Mouse (Mus musculus) lung, embryonic 15.5 days (tissue): ENCODE data around the gene Pth2. TPM values are rescaled to one million over a fixed set of nuclear protein-coding genes. Genes with fewer than 3 reads are reported as not detected.

Source experiments
- ATAC-seq: fragments of 200-750 bp; cut with Nextera tagmentation; 2 replicates; pipeline ENCODE4 v1.8.0; 2017; ENCODE audit warnings: moderate number of reproducible peaks, borderline replicate concordance; ENCODE audit not compliant: low FRiP score, low TSS enrichment; ENCODE audit errors: extremely low read depth
- H3K27ac ChIP-seq: fragments of 300-500 bp; sonication (generic); 2 replicates; pipeline ENCODE4 v1.5.1; 2015; ENCODE audit warnings: moderate library complexity, mild to moderate bottlenecking, inconsistent platforms
- H3K27me3 ChIP-seq: fragments of 300-500 bp; sonication (generic); 2 replicates; pipeline ENCODE4 v1.6.1; 2015; ENCODE audit warnings: inconsistent platforms
- H3K36me3 ChIP-seq: fragments of 300-500 bp; sonication (generic); 2 replicates; pipeline ENCODE4 v1.6.1; 2015; ENCODE audit warnings: inconsistent platforms
- H3K4me1 ChIP-seq: fragments of 300-500 bp; sonication (generic); 2 replicates; pipeline ENCODE4 v1.6.1; 2015; ENCODE audit warnings: inconsistent platforms
- H3K4me2 ChIP-seq: fragments of 300-500 bp; sonication (generic); 2 replicates; pipeline ENCODE4 v1.6.1; 2015; ENCODE audit warnings: inconsistent platforms, mild to moderate bottlenecking, moderate library complexity
- H3K4me3 ChIP-seq: fragments of 300-500 bp; sonication (generic); 2 replicates; pipeline ENCODE4 v1.5.1; 2015; ENCODE audit warnings: mild to moderate bottlenecking, inconsistent platforms
- H3K9ac ChIP-seq: fragments of 300-500 bp; sonication (generic); 2 replicates; pipeline ENCODE4 v1.6.1; 2015; ENCODE audit warnings: inconsistent platforms
- H3K9me3 ChIP-seq: fragments of 300-500 bp; sonication (generic); 2 replicates; pipeline ENCODE4 v1.6.1; 2016; ENCODE audit warnings: inconsistent platforms
- WGBS: fragments of 180-500 bp; shearing (Covaris S2); methylation state at CpG from one replicate; pipeline ENCODE4 v1.1.7; 2015; 5-methylcytosine and 5-hydroxymethylcytosine counted together
- polyA plus RNA-seq: library from polyadenylated mRNA; unstranded; fragments of >200 nt; fragmentation: Nextera tagmentation; extraction: Ambion mirVana; gene quantifications from 2 replicates; pipeline ENCODE4 v1.2.1, GENCODE M21; 2015

Pth2 gene
- polyA plus RNA-seq, 1 experiment from 2014 or later = not detected

DNA sequence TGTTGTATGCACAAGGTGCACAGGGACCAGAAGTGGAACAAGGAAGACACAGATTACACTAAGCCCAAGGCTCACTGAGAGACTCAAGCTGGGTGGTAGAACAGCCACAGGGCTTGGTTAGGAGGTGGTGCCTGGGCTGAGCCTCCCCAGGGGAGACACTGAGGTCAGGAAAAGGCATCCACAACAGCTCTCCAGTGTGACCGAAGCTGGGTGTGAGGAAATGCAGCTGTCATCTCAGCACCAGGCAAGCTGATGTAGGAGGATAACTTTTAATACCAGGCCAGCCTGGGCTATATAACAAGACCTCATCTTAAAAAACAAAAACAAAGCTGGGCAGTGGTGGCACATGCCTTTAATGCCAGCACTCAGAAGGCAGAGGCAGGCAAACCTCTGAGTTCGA, 10.4 kb downstream of the Pth2 start:
- Histone ChIP-seq H3K4me3 (no peak overlapping the region), H3K36me3 (no peaks in the 10 kb centered on the region), H3K27me3 (peaks cover 63% of the 10 kb centered on the region), H3K9me3 (no peaks in the 10 kb centered on the region), H3K9ac (no peak overlapping the region), H3K27ac (no peak overlapping the region), H3K4me1 (peaks cover 3% of the 10 kb centered on the region; the same call in 1 of the 2 replicates), H3K4me2 (no peak overlapping the region)
- no peak for ATAC-seq
- 52% methylated on average over 2 of the region's 2 CpGs for WGBS

DNA sequence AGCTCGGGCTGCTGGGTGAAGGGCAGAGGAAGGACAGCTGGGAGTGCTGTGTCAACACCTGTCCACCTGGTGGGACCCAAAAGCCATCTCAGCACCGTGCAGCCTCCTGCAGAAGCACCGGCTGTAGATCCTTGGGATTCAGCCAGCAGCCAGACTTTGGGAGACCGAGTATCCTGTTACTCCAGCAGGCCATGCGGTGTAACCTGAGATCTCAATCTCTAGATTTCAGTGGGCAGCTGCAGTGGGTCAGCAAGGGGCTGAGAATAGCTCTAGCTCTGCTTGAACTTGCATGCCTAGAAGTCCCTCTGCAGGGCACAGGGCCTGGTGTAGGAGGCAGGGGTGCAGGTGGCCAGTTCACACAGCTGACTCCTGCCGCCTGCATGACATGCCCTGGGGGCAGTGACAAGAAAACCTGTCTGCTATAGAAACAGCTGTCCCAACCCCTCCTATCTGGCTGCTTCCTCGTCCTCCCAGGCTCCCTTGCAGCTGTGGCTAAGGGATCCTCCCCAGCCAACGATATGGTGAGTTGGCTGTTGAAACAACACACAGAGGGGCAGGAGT, 11.1 kb downstream of the Pth2 start:
- WGBS = 6% methylated on average over 8 of the region's 8 CpGs
- Histone ChIP-seq H3K4me1 (peaks cover 3% of the 10 kb centered on the region; the same call in 1 of the 2 replicates), H3K4me2 (no peak overlapping the region), H3K9ac (no peak overlapping the region), H3K27ac (no peak overlapping the region), H3K4me3 (no peak overlapping the region), H3K27me3 (peaks cover 57% of the 10 kb centered on the region), H3K9me3 (no peaks in the 10 kb centered on the region), H3K36me3 (no peaks in the 10 kb centered on the region)
- no peak for ATAC-seq

DNA sequence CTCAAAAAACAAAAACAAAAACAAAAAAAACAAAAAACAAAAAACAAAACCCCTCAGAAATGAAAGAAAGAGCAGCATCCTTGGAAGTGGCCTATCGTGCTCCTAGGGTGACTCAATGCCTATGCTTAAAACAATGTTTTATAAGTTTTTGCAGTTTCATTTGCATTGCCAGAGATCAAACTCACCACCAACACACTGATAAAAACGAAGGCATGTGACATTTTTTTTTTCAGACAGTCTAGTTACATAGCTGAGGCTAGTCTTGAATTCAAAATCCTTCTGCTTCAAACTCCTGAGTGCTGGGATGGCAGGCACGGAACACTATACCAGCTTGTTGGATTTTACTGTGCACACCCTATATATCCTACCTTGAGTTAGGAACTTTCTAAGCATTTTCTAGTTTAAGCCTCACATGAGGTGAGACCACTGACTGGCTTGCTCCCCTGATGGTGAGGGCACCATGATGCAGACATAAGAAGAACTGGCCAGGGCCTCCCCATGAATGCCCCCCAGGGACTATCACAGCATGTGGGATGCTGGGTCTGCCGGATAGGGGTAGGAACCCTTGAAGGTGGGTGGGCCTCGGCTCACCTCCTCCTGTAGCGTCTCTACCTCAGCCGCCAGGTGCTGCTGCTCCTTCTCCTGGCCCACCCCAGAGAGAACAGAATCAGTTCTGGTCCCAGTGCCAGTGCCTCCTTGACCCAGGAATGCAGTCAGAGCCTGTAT, 12.0 kb downstream of the Pth2 start:
- 74% methylated on average over 7 of the region's 7 CpGs for WGBS
- no peaks in the 10 kb centered on the region for H3K36me3 ChIP-seq
- ATAC-seq = no peak
- no peak overlapping the region for H3K27ac ChIP-seq
- H3K4me3 ChIP-seq = no peak overlapping the region
- no peaks in the 10 kb centered on the region for H3K9me3 ChIP-seq
- H3K4me1 ChIP-seq = peaks cover 3% of the 10 kb centered on the region; the same call in 1 of the 2 replicates
- H3K27me3 ChIP-seq = peaks cover 59% of the 10 kb centered on the region
- no peak overlapping the region for H3K4me2 ChIP-seq
- no peak overlapping the region for H3K9ac ChIP-seq

DNA sequence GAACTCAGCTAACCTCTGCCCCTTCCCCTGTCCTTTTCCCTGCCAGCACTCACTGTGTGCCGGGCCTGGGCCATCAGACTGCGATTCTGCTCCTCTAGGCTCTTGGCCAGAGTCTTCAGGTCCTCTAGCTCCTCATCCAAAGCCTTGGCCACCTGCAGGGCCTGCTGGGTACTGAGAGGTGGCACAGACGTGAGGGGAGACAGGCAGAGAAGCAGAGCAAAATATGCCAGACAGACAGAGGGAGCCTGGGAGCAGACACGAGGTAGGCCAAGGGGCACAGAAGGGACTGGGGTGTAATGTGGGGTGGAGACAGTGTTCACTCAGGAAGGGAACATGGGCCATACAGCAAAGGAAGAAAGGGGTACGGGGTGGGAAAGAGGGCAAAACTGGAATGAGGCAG, 12.6 kb downstream of the Pth2 start:
- H3K4me2 ChIP-seq = no peak overlapping the region
- WGBS = 51% methylated on average over 5 of the region's 5 CpGs
- H3K36me3 ChIP-seq = no peaks in the 10 kb centered on the region
- H3K9me3 ChIP-seq = no peaks in the 10 kb centered on the region
- peaks cover 3% of the 10 kb centered on the region; the same call in 1 of the 2 replicates for H3K4me1 ChIP-seq
- no peak overlapping the region for H3K27ac ChIP-seq
- H3K27me3 ChIP-seq = peaks cover 54% of the 10 kb centered on the region
- H3K9ac ChIP-seq = no peak overlapping the region
- no peak overlapping the region for H3K4me3 ChIP-seq
- no peak for ATAC-seq

DNA sequence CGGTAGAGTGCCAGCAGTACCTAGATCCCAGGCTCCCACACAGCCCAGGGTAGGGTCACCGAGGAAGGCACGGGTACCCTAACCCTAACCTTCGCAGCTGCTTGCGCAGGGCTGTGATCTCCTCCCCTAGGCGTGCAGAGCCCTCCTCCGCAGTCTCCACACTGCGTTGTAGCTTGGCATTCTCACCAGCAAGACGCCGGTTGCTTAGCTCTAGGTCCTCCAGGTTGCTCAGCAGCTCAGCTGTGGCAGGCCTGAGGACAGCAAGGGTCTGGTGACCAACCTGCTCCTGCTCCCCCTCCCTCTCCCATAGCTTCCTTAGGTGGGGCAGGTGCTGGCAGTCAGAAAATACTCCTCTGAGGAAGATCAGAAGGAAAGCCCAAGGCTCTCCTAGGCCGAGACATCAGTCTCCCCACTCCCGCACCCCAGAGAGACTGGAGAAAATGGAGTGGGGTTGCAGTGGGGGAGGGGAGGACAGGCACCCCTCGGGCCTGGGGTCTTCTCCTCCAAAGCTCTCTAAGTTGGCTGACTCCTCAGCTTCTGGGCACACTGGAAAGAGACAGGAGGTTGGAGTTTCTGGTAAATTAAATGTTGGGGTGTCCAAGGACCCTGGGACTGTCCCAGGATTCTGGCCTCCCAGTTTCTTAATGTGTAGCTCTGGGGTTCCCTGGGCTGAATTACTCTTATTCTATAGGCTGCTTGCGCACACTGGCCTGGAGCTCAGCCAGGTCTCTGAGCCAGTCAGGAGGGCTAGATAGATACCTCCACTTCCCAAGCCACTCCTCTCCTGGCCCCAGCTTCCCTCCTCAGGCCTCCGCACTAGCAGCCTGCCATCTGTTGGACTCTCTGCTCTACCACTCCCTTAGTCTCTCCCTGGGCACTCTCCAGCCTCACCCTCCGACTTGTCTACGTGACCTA, 13.3 kb downstream of the Pth2 start:
- no peak overlapping the region for H3K27ac ChIP-seq
- ATAC-seq = no peak
- peaks cover 46% of the 10 kb centered on the region for H3K27me3 ChIP-seq
- no peak overlapping the region for H3K4me2 ChIP-seq
- H3K36me3 ChIP-seq = no peaks in the 10 kb centered on the region
- no peak overlapping the region for H3K9ac ChIP-seq
- 66% methylated on average over 17 of the region's 17 CpGs for WGBS
- H3K9me3 ChIP-seq = no peaks in the 10 kb centered on the region
- no peak overlapping the region for H3K4me3 ChIP-seq
- peaks cover 3% of the 10 kb centered on the region; the same call in 1 of the 2 replicates for H3K4me1 ChIP-seq

DNA sequence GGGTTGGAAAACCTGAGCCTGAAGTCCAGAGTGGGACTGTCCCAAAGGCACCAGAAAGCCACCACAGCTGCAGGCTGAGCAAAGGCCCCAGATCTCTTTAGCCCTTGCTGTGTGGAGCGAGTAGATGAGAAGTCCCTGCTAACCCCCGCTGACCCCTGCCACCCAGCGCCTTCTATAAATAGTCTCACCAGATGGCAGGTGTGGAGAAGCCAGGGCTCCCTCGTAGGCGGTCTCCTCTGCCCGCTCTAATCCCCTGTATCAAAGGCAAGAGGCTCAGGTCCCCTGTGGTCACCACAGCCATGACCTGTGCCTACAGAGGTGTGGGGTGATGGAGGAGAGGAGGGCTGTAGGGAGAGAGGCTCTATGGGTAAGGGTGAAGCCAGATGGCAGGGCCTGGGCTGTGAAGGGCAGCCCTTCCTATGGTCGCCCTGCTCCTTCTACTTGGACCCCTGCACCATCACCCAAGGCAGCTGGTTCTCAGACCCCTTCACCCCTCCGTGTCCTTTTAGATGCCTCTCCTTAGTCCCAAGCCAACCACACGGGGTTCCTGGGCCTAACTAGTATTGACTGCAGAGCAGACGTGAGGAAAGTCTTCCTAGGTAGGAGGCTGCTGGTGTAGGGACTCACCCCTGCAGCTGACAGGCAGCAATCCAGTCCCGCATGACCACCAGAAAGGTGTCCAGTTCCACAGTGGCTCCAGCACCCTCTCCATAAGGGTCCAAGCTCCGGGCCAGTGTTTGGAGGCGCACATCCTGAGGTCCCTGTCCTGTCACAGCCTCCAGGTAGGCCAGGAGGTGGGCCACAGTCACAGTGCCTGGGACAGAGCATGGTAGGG, 14.8 kb downstream of the Pth2 start:
- ATAC-seq = no peak
- no peak overlapping the region for H3K4me3 ChIP-seq
- peaks cover 3% of the 10 kb centered on the region; the same call in 1 of the 2 replicates for H3K4me1 ChIP-seq
- no peak overlapping the region for H3K27ac ChIP-seq
- peaks cover 32% of the 10 kb centered on the region for H3K27me3 ChIP-seq
- no peak overlapping the region for H3K9ac ChIP-seq
- no peak overlapping the region for H3K4me2 ChIP-seq
- WGBS = 47% methylated on average over 13 of the region's 13 CpGs
- no peaks in the 10 kb centered on the region for H3K9me3 ChIP-seq
- H3K36me3 ChIP-seq = no peaks in the 10 kb centered on the region

DNA sequence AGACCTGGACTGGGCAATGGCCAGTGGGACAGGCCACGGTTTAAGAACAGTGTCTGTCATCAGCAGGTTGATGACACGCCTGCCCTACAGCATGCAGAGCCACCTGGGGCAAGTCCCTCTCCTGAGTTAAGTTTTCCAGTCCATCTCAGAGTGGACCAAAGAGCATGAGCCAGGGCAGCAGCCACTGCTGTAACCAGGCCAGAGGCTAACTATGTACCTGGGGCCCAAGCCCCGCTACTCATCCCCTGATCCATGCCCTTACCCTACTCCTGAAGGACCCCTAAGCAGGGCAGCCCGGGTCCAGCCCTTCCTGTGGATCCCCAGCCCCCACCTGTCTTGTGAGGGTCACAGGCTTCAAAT, 15.4 kb downstream of the Pth2 start:
- 74% methylated on average over 4 of the region's 4 CpGs for WGBS
- peaks cover 3% of the 10 kb centered on the region; the same call in 1 of the 2 replicates for H3K4me1 ChIP-seq
- H3K4me2 ChIP-seq = no peak overlapping the region
- H3K4me3 ChIP-seq = no peak overlapping the region
- H3K27ac ChIP-seq = no peak overlapping the region
- H3K9ac ChIP-seq = no peak overlapping the region
- peaks cover 26% of the 10 kb centered on the region for H3K27me3 ChIP-seq
- no peak for ATAC-seq
- H3K36me3 ChIP-seq = no peaks in the 10 kb centered on the region
- no peaks in the 10 kb centered on the region for H3K9me3 ChIP-seq

DNA sequence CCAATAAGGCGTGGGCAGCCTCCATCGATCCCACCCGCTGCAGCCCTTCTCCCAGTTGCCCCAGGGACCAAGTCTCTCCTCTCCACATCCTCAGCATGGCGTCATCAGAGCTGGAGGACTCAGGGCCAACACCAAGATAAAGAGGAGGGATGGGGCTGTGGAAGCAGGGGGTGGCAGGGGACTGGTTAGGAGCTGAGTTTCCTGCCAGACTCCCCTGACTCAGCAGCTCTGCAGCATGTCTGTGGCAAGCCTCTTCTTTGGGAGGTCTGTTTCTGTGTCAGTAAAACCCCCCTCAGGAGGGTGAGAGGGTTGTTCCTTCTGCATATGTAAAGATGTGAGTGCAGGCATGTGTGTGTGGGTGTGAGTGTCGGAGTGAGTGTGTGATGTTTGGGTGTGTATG, 16.2 kb downstream of the Pth2 start:
- H3K9ac ChIP-seq = no peak overlapping the region
- 54% methylated on average over 5 of the region's 5 CpGs for WGBS
- ATAC-seq = no peak
- H3K27me3 ChIP-seq = peaks cover 21% of the 10 kb centered on the region
- H3K4me1 ChIP-seq = no peaks in the 10 kb centered on the region
- H3K36me3 ChIP-seq = no peaks in the 10 kb centered on the region
- H3K9me3 ChIP-seq = no peaks in the 10 kb centered on the region
- no peak overlapping the region for H3K4me2 ChIP-seq
- no peak overlapping the region for H3K4me3 ChIP-seq
- H3K27ac ChIP-seq = no peak overlapping the region

DNA sequence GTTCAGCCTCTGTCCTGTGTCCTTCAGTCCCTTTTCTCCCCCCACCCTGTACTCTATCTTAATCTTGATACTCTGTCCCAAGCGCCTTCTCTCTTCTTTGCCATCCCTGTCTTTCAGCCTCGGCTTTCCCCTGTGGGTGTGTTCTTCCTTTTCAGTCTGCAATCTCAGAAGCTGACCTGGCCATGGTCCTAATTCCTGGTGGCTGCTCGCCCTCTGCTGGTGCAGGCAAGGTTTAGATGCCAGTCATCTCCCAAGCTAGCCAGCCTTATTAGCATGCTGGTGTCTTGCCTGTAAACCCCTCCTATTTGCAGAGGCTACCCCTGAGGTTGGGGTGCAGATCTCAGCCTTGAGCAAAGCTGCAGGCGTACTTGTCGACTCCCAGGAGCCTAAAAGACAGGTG, 17.6 kb downstream of the Pth2 start:
- Histone ChIP-seq H3K4me3 (no peak overlapping the region), H3K36me3 (no peaks in the 10 kb centered on the region), H3K27me3 (peaks cover 22% of the 10 kb centered on the region), H3K4me2 (no peak overlapping the region), H3K9me3 (no peaks in the 10 kb centered on the region), H3K9ac (no peak overlapping the region), H3K4me1 (no peaks in the 10 kb centered on the region), H3K27ac (no peak overlapping the region)
- WGBS = 14% methylated on average over 5 of the region's 5 CpGs
- ATAC-seq = no peak

DNA sequence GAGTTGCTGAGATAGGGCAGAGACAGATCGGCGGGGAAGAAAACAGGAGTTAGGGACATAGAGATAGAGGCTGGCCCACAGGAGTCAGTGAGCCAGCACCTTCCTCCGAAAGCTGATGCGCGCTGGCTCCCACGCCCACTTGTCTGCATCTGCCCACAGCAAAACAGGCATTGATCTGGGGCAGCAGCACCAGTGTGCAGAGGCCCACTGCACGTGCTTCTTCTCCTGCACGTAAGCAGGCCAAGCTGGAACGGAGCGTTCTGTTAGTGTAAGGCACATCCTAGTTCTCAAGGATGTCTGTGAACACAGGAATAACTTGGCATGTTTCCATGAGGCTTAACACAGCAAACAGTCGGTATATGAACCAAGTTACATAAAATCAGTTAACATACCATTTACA, 18.2 kb downstream of the Pth2 start:
- ATAC-seq = no peak
- H3K4me2 ChIP-seq = no peak overlapping the region
- H3K27me3 ChIP-seq = peaks cover 22% of the 10 kb centered on the region
- no peak overlapping the region for H3K9ac ChIP-seq
- H3K4me3 ChIP-seq = no peak overlapping the region
- H3K4me1 ChIP-seq = no peaks in the 10 kb centered on the region
- no peak overlapping the region for H3K27ac ChIP-seq
- WGBS = 69% methylated on average over 11 of the region's 11 CpGs
- H3K9me3 ChIP-seq = no peaks in the 10 kb centered on the region
- H3K36me3 ChIP-seq = no peaks in the 10 kb centered on the region

DNA sequence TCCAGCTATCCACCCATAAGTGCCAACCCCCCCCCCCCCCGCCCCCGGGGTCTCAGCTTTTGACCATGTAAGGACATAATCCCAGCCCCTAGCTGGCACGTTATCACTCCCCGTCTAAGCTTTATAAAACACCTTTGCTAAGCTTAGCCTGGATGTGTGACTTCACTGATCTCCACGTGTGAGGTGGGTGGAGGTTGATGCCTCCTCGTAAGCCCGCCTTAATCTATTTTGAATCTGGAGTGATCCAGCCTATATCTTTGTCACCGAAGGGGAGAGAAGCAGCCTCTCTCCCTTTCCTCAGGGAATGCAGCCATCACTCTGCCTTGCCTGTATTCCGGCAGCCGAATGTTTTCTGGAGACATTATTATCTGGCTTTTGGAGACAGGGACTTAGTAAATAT, 21.9 kb downstream of the Pth2 start:
- no peaks in the 10 kb centered on the region for H3K36me3 ChIP-seq
- no peaks in the 10 kb centered on the region for H3K4me1 ChIP-seq
- H3K9ac ChIP-seq = no peak overlapping the region
- ATAC-seq = no peak
- no peak overlapping the region for H3K4me3 ChIP-seq
- no peak overlapping the region for H3K4me2 ChIP-seq
- WGBS = 32% methylated on average over 10 of the region's 10 CpGs
- no peaks in the 10 kb centered on the region for H3K9me3 ChIP-seq
- no peak overlapping the region for H3K27ac ChIP-seq
- peaks cover 7% of the 10 kb centered on the region; the same call in 1 of the 2 replicates for H3K27me3 ChIP-seq
